Mouse (Mus musculus) liver, embryonic 14 days (tissue): ENCODE data around the gene Vwc2l. TPM values are rescaled to one million over a fixed set of nuclear protein-coding genes. Genes with fewer than 3 reads are reported as not detected.

Source experiments
- polyA plus RNA-seq: library from polyadenylated mRNA; depleted of rRNA; stranded (reverse); fragments of >200 nt; gene quantifications from 2 replicates; pipeline ENCODE4 v1.2.3, GENCODE M21; 2012; rRNA removed

Vwc2l gene
- not detected in 2 replicates for polyA plus RNA-seq

DNA sequence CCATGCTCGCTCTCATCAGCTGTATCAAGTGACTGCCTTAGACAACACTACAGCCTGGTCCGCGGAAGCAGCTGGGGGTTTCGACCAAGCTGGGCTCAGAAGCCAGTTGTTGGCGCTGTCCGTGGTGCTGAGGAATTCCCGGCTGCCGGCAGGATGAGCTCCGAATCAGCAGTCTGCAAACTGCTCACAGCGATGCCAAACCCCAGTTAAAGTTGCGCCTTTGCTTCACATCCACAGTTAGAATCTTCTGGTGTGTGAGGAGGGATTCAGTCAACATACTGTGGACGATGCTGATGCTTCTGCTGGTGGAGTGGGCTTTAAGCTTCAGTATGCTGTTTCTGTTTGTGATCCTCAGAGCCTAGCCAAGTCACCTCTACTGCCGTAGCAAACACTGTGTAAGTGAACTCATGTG is at the start of gene Vwc2l:
Gene Vwc2l (plus strand): TSS at position 61 of the 412 bp plus-strand sequence.

